Comparison of ENCODE assay signal across 13 mouse cellular contexts in the genomic region with DNA sequence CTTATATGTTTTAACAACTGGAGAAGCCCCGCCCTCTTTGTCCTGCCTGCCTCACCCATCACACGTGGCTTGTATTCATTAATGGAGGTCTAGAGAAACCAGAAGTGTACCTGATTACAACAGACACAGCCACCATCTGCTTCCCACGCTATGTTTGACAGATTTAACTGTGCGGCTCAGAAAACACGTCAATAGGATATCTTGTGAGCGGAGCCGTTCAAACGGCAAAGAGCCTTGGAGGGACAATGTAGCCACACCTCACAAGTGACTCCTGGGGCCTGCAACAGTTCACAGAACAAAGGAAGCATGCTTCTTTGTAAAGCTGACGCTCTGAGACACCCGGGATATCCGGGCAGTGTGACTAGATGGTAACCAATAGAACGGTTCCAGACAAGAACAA.
DNase-seq lines count a peak whose midpoint lies in the region; ATAC-seq lines count a peak whose summit lies in the region.
"Had no signal": no experiment of that assay in that cellular context is flagged by ENCODE, and none has a peak within 500 bp of the region (broad histone marks: within the 10 kb centered on the region; RNA-seq: fewer than 3 reads in every experiment).

No protein-coding gene starts in this region.

- no peak overlapping the region for H3K4me2 ChIP-seq in embryonic facial prominence, embryonic 15.5 days (replicated peaks)
- H3K4me2 ChIP-seq in hindbrain, embryonic 16.5 days (ENCODE audit: low read length), result peak overlapping the region; percentile 2; the same call in 1 of the 2 replicates
- no peak overlapping the region for H3K4me2 ChIP-seq in neural tube, embryonic 14.5 days (ENCODE audit: low read depth, low read length)
- H3K4me2 ChIP-seq: liver, embryonic 13.5 days had no signal

- no peak overlapping the region for H3K27ac ChIP-seq in embryonic facial prominence, embryonic 15.5 days (replicated peaks)
- peak overlapping the region; percentile 26 for H3K27ac ChIP-seq in hindbrain, embryonic 16.5 days (ENCODE audit: low read depth, low read length)
- H3K27ac ChIP-seq in neural tube, embryonic 14.5 days (ENCODE audit: low read depth, low read length), result peak overlapping the region; percentile 8; the same call in 1 of the 2 replicates
- H3K27ac ChIP-seq: liver, embryonic 13.5 days had no signal

- no peaks in the 10 kb centered on the region for H3K9me3 ChIP-seq in embryonic facial prominence, embryonic 15.5 days (replicated peaks)
- no peaks in the 10 kb centered on the region for H3K9me3 ChIP-seq in hindbrain, embryonic 16.5 days (ENCODE audit: control insufficient read depth, low read length)
- H3K9me3 ChIP-seq in neural tube, embryonic 14.5 days (ENCODE audit: control insufficient read depth, low read length), result no peaks in the 10 kb centered on the region
- H3K9me3 ChIP-seq: liver, embryonic 13.5 days; megakaryocyte, embryonic 14.5 days had no signal

- no peak overlapping the region for H3K4me3 ChIP-seq in embryonic facial prominence, embryonic 15.5 days (replicated peaks)
- H3K4me3 ChIP-seq in hindbrain, embryonic 16.5 days (ENCODE audit: low read length), result no peak overlapping the region
- H3K4me3 ChIP-seq in neural tube, embryonic 14.5 days (ENCODE audit: low read depth, low read length), result no peak overlapping the region
- H3K4me3 ChIP-seq: liver, embryonic 13.5 days; megakaryocyte, embryonic 14.5 days had no signal

- no peaks in the 10 kb centered on the region for H3K27me3 ChIP-seq in embryonic facial prominence, embryonic 15.5 days
- H3K27me3 ChIP-seq in hindbrain, embryonic 16.5 days (replicated peaks; ENCODE audit: control insufficient read depth, insufficient read depth, low read length), result no peaks in the 10 kb centered on the region
- no peaks in the 10 kb centered on the region for H3K27me3 ChIP-seq in neural tube, embryonic 14.5 days (ENCODE audit: control insufficient read depth, insufficient read depth, low read length)
- H3K27me3 ChIP-seq: liver, embryonic 13.5 days had no signal

- 0 out of 2 replicates have a peak, but pooled peaks have one; percentile 34 for ATAC-seq in embryonic facial prominence, embryonic 15.5 days (ENCODE audit: insufficient number of reproducible peaks, low FRiP score, low TSS enrichment, low read depth)
- peak; percentile 55 for ATAC-seq in hindbrain, embryonic 16.5 days
- ATAC-seq in neural tube, embryonic 14.5 days (ENCODE audit: low read depth), result peak; percentile 57; the same call in 1 of the 2 replicates

- intact Hi-C loops in heart, postnatal 36 days (cut with DNase I), result loop anchor here (5.0 kb wide), 2 partner anchors 94 to 144 kb away; partner anchors contain the start of gene Apbb2

- WGBS in embryonic facial prominence, embryonic 15.5 days, result 59% methylated on average over 12 of the region's 12 CpGs
- 25% methylated on average over 12 of the region's 12 CpGs for WGBS in hindbrain, embryonic 16.5 days
- 23% methylated on average over 12 of the region's 12 CpGs for WGBS in neural tube, embryonic 14.5 days

- DNase-seq in heart, adult 11 months, result peak; percentile 95
- DNase-seq in heart, postnatal 36 days, result no peak
- DNase-seq in testis, postnatal 14 days (ENCODE audit: low spot score), result no peak
- no peak for DNase-seq in cerebellum, postnatal 10 days
- DNase-seq in frontal cortex, postnatal 25 days (ENCODE audit: low spot score in 2 of 2), result no peak
- DNase-seq: B cell, adult 2 months; gastrocnemius, postnatal 10 days; kidney, adult 18-20 months; liver, embryonic 13.5 days had no signal

- peaks cover 7% of the 10 kb centered on the region; the same call in 1 of the 2 replicates for H3K4me1 ChIP-seq in embryonic facial prominence, embryonic 15.5 days
- H3K4me1 ChIP-seq in hindbrain, embryonic 16.5 days (ENCODE audit: control insufficient read depth, insufficient read depth, low read depth, low read length), result peaks cover 6% of the 10 kb centered on the region
- H3K4me1 ChIP-seq in neural tube, embryonic 14.5 days (ENCODE audit: control insufficient read depth, insufficient read depth, low read length), result peaks cover 9% of the 10 kb centered on the region; the same call in 1 of the 2 replicates
- H3K4me1 ChIP-seq: megakaryocyte, embryonic 14.5 days had no signal

- no peak overlapping the region for H3K9ac ChIP-seq in embryonic facial prominence, embryonic 15.5 days
- no peak overlapping the region for H3K9ac ChIP-seq in hindbrain, embryonic 16.5 days (ENCODE audit: low read depth, low read length)
- no peak overlapping the region; the same call in 1 of the 2 replicates for H3K9ac ChIP-seq in neural tube, embryonic 14.5 days (replicated peaks; ENCODE audit: low read depth, low read length)
- H3K9ac ChIP-seq: liver, embryonic 13.5 days had no signal

- H3K36me3 ChIP-seq in embryonic facial prominence, embryonic 15.5 days, result 0 out of 2 replicates have a peak, but pooled peaks cover 6% of the 10 kb centered on the region
- H3K36me3 ChIP-seq in hindbrain, embryonic 16.5 days (ENCODE audit: control insufficient read depth, insufficient read depth, low read length), result no peaks in the 10 kb centered on the region
- H3K36me3 ChIP-seq in neural tube, embryonic 14.5 days (ENCODE audit: control insufficient read depth, insufficient read depth, low read length), result no peaks in the 10 kb centered on the region
- H3K36me3 ChIP-seq: liver, embryonic 13.5 days had no signal
